Mouse (Mus musculus) stomach, postnatal 0 days (tissue): ENCODE results near the gene Fam214b. TPM values are rescaled to one million over a fixed set of nuclear protein-coding genes. Genes with fewer than 3 reads are reported as not detected.

ENCODE experiments used
- ATAC-seq: fragments of 200-750 bp; cut with Nextera tagmentation; 2 replicates; pipeline ENCODE4 v1.8.0; 2017; ENCODE audit not compliant: low FRiP score, low TSS enrichment
- DNase-seq: peaks from one replicate; pipeline ENCODE4 v3.0.0-alpha.2; 2016; ENCODE audit warnings: low spot score
- H3K27ac ChIP-seq: fragments of 300-500 bp; sonication (generic); replicated peaks from 2 replicates; pipeline ENCODE4 v1.5.1; 2014; ENCODE audit warnings: mild to moderate bottlenecking, control low read depth
- H3K27me3 ChIP-seq: fragments of 300-500 bp; sonication (generic); 2 replicates; pipeline ENCODE4 v1.6.1; 2014; ENCODE audit warnings: low read length; ENCODE audit not compliant: control insufficient read depth, insufficient read depth
- H3K36me3 ChIP-seq: fragments of 300-500 bp; sonication (generic); 2 replicates; pipeline ENCODE4 v1.6.1; 2014; ENCODE audit warnings: low read length, mixed read lengths; ENCODE audit not compliant: control insufficient read depth, insufficient read depth
- H3K4me1 ChIP-seq: fragments of 300-500 bp; sonication (generic); replicated peaks from 2 replicates; pipeline ENCODE4 v1.6.1; 2014; ENCODE audit warnings: antibody characterized with exemption; ENCODE audit not compliant: control insufficient read depth, insufficient read depth
- H3K4me2 ChIP-seq: fragments of 300-500 bp; sonication (generic); replicated peaks from 2 replicates; pipeline ENCODE4 v1.6.1; 2014; ENCODE audit warnings: low read depth, mild to moderate bottlenecking, control low read depth, moderate library complexity
- H3K4me3 ChIP-seq: fragments of 300-500 bp; sonication (generic); 2 replicates; pipeline ENCODE4 v1.5.1; 2014; ENCODE audit warnings: low read depth, low read length, control low read depth
- H3K9ac ChIP-seq: fragments of 300-500 bp; sonication (generic); 2 replicates; pipeline ENCODE4 v1.6.1; 2014; ENCODE audit warnings: mild to moderate bottlenecking, low read length, control low read depth, mixed read lengths
- H3K9me3 ChIP-seq: fragments of 300-500 bp; sonication (generic); 2 replicates; pipeline ENCODE4 v1.6.1; 2016; ENCODE audit warnings: low read length; ENCODE audit not compliant: control insufficient read depth
- CTCF ChIP-seq: IDR thresholded peaks from 2 replicates; pipeline ENCODE4 v1.5.1; 2016; ENCODE audit warnings: antibody characterized with exemption, low read depth, mild to moderate bottlenecking, moderate library complexity
- EP300 ChIP-seq: optimal IDR thresholded peaks from 2 replicates; pipeline ENCODE3; 2016; ENCODE audit warnings: antibody characterized with exemption
- WGBS: fragments of 180-500 bp; shearing (Covaris S2); extraction: QIAGEN DNeasy Blood & Tissue Kit; methylation state at CpG from one replicate; pipeline ENCODE4 v1.1.7; 2014; 5-methylcytosine and 5-hydroxymethylcytosine counted together
- polyA plus RNA-seq: library from polyadenylated mRNA; unstranded; fragments of >200 nt; fragmentation: Nextera tagmentation; extraction: Ambion mirVana; gene quantifications from 2 replicates; pipeline ENCODE4 v1.2.1, GENCODE M21; 2015

The Fam214b gene
- polyA plus RNA-seq, 1 experiment from 2014 or later, result 9.0 TPM

- ATAC-seq, result no peak
- Histone ChIP-seq H3K4me3 (peak overlapping the region; percentile 78), H3K27me3 (no peaks in the 10 kb centered on the region), H3K9ac (peak overlapping the region; percentile 91), H3K27ac (peak overlapping the region; percentile 93), H3K9me3 (no peaks in the 10 kb centered on the region), H3K4me1 (0 out of 2 replicates have a peak, but pooled peaks cover 2% of the 10 kb centered on the region), H3K36me3 (peaks cover 12% of the 10 kb centered on the region; the same call in 1 of the 2 replicates), H3K4me2 (peak overlapping the region; percentile 79)
- DNase-seq, result no peak
- TF ChIP-seq CTCF (no peak), EP300 (no peak)
- 67% methylated on average over 9 of the region's 9 CpGs for WGBS
These were observed 15.7 kb downstream of the Fam214b start for GRCm38 (mm10) chr4:43030352-43030751.

- DNase-seq (no peak), ATAC-seq (no peak)
- Histone ChIP-seq H3K27me3 (no peaks in the 10 kb centered on the region), H3K4me1 (peaks cover 4% of the 10 kb centered on the region; the same call in 1 of the 2 replicates), H3K36me3 (peaks cover 12% of the 10 kb centered on the region; the same call in 1 of the 2 replicates), H3K4me3 (no peak overlapping the region), H3K9me3 (no peaks in the 10 kb centered on the region), H3K27ac (no peak overlapping the region), H3K9ac (no peak overlapping the region), H3K4me2 (no peak overlapping the region)
- TF ChIP-seq EP300 (no peak), CTCF (no peak)
- 89% methylated on average over 9 of the region's 9 CpGs for whole genome bisulfite sequencing
These were observed 16.3 kb downstream of the Fam214b start for GRCm38 (mm10) chr4:43029749-43030148.

DNA sequence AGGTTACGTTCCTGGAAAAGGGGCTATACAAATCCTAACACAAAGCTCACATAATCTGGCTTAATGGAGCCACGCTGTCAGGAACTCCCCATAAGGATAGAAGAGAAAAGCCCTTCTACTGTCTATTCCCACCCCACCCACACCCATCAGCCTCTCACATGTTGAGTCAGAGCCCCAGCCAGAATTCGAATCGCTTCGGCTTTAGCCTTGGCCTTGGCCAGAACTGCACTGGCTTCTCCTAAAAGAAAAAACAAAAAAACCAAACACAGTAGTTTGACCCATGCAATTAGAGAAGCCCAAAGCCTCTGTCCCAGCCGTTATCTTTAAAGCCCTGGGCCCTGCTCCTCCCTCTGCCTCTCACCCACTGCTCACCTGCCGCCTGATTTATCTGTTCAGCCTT, 16.9 kb downstream of the Fam214b start:
- no peak for ATAC-seq

GRCm38 (mm10) chr4:43025084-43025960, 20.7 kb downstream of the Fam214b start, which contains the start of gene Pigo:
Gene Pigo (minus strand): TSS chr4:43025819.
- 6% methylated on average over 42 of the region's 42 CpGs for WGBS
- peaks cover 6% of the 10 kb centered on the region; the same call in 1 of the 2 replicates for H3K4me1 ChIP-seq
- peak within 1 kb of the TSS; percentile 72 for H3K4me2 ChIP-seq
- peak; percentile 93 for ATAC-seq
- H3K4me3 ChIP-seq, result peak within 1 kb of the TSS; percentile 59
- H3K36me3 ChIP-seq, result peaks cover 17% of the 10 kb centered on the region; the same call in 1 of the 2 replicates
- H3K27me3 ChIP-seq, result no peaks in the 10 kb centered on the region
- peak; percentile 84 for TF ChIP-seq CTCF
- TF ChIP-seq EP300, result no peak
- H3K27ac ChIP-seq, result peak within 1 kb of the TSS; percentile 93
- DNase-seq, result peak; percentile 97
- H3K9ac ChIP-seq, result peak within 1 kb of the TSS; percentile 61
- no peaks in the 10 kb centered on the region for H3K9me3 ChIP-seq

More for the DNA sequence above, 16.9 kb downstream of the Fam214b start:
- H3K9ac ChIP-seq, result no peak overlapping the region
- no peak for DNase-seq
- TF ChIP-seq CTCF (no peak), EP300 (no peak)
- no peaks in the 10 kb centered on the region for H3K27me3 ChIP-seq
- no peak overlapping the region for H3K4me2 ChIP-seq
- H3K9me3 ChIP-seq, result no peaks in the 10 kb centered on the region
- no peak overlapping the region for H3K27ac ChIP-seq
- peaks cover 6% of the 10 kb centered on the region; the same call in 1 of the 2 replicates for H3K4me1 ChIP-seq
- H3K4me3 ChIP-seq, result no peak overlapping the region
- peaks cover 12% of the 10 kb centered on the region; the same call in 1 of the 2 replicates for H3K36me3 ChIP-seq
- WGBS, result 87% methylated on average over 7 of the region's 7 CpGs

DNA sequence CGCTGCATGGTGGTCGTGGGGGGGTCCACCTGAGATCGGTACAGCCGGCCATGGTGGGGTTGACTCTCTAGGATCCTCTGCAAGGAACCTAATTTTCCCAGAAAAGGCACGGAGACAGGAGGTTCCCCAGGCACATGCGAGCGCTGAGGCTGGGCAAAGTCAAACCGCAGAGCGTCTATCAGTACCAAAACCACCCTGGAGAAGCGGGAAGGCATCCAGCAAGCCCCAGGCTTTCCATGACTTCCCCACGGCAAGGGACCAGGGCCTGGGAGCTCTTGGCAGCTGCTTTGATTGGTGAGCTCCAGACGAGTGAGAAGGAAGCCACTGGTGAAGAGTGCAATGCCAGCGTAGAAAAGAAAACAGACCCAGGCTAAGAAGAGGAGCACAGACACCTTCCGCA, 21.3 kb downstream of the Fam214b start:
- H3K27me3 ChIP-seq, result no peaks in the 10 kb centered on the region
- peak overlapping the region; percentile 59 for H3K4me3 ChIP-seq
- DNase-seq (no peak), ATAC-seq (no peak)
- peak overlapping the region; percentile 61 for H3K9ac ChIP-seq
- H3K4me1 ChIP-seq, result peaks cover 4% of the 10 kb centered on the region; the same call in 1 of the 2 replicates
- TF ChIP-seq EP300 (no peak), CTCF (no peak)
- H3K9me3 ChIP-seq, result no peaks in the 10 kb centered on the region
- H3K36me3 ChIP-seq, result peaks cover 17% of the 10 kb centered on the region; the same call in 1 of the 2 replicates
- H3K4me2 ChIP-seq, result peak overlapping the region; percentile 72
- peak overlapping the region; percentile 93 for H3K27ac ChIP-seq
- WGBS, result 69% methylated on average over 14 of the region's 14 CpGs
